Mouse (Mus musculus) limb, embryonic 15.5 days (tissue): ENCODE results near the gene Cyct. TPM values are rescaled to one million over a fixed set of nuclear protein-coding genes. Genes with fewer than 3 reads are reported as not detected.

ENCODE experiments used
- ATAC-seq: fragments of 200-750 bp; cut with Nextera tagmentation; 2 replicates; pipeline ENCODE4 v1.8.0; 2017; ENCODE audit warnings: low read depth, moderate TSS enrichment; ENCODE audit not compliant: insufficient number of reproducible peaks, low FRiP score, low TSS enrichment
- H3K27ac ChIP-seq: fragments of 300-500 bp; sonication (generic); 2 replicates; pipeline ENCODE4 v1.5.1; 2015; ENCODE audit warnings: moderate library complexity, mild to moderate bottlenecking, inconsistent platforms
- H3K27me3 ChIP-seq: fragments of 300-500 bp; sonication (generic); 2 replicates; pipeline ENCODE4 v1.6.1; 2015; ENCODE audit warnings: inconsistent platforms
- H3K36me3 ChIP-seq: fragments of 300-500 bp; sonication (generic); 2 replicates; pipeline ENCODE4 v1.6.1; 2015; ENCODE audit warnings: inconsistent platforms
- H3K4me1 ChIP-seq: fragments of 300-500 bp; sonication (generic); 2 replicates; pipeline ENCODE4 v1.6.1; 2015; ENCODE audit warnings: inconsistent platforms
- H3K4me2 ChIP-seq: fragments of 300-500 bp; sonication (generic); 2 replicates; pipeline ENCODE4 v1.6.1; 2015; ENCODE audit warnings: mild to moderate bottlenecking, inconsistent platforms
- H3K4me3 ChIP-seq: fragments of 300-500 bp; sonication (generic); 2 replicates; pipeline ENCODE4 v1.5.1; 2015; ENCODE audit warnings: mild to moderate bottlenecking, inconsistent platforms
- H3K9ac ChIP-seq: fragments of 300-500 bp; sonication (generic); 2 replicates; pipeline ENCODE4 v1.6.1; 2015; ENCODE audit warnings: inconsistent platforms
- H3K9me3 ChIP-seq: fragments of 300-500 bp; sonication (generic); 2 replicates; pipeline ENCODE4 v1.6.1; 2016; ENCODE audit warnings: inconsistent platforms
- WGBS: fragments of 180-500 bp; shearing (Covaris S2); methylation state at CpG from one replicate; pipeline ENCODE4 v1.1.7; 2015; 5-methylcytosine and 5-hydroxymethylcytosine counted together
- microRNA-seq: library from miRNA; unstranded; fragments of <30 nt; microRNA quantifications from one replicate; pipeline ENCODE4, GENCODE M21; 2016
- polyA plus RNA-seq: library from polyadenylated mRNA; unstranded; fragments of >200 nt; fragmentation: Nextera tagmentation; extraction: Ambion mirVana; gene quantifications from 2 replicates; pipeline ENCODE4 v1.2.1, GENCODE M21; 2015

Gene Cyct
- polyA plus RNA-seq, 1 experiment from 2014 or later: not detected

DNA sequence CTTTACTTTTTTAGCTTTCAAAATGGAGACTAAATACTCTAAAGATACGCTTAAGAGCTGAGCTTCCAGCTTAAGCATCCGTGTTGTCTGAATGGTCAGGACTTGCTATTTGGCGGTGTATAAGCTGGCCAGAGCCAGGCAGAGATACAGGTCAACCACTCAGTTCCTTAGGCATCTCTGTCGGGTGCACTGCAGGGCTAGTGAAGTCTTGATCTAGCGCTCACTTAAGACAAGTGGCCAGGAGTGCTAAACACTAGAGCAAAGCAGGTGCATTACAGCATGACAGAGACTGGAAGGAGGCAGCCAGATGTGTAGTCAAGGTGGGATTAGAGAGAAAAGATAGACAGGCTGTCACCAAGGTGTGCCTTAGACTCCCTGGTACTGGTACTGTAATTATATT lies 30.2 kb downstream of the Cyct start:
- H3K36me3 ChIP-seq: no peaks in the 10 kb centered on the region
- H3K27ac ChIP-seq: no peak overlapping the region
- no peaks in the 10 kb centered on the region for H3K9me3 ChIP-seq
- no peak overlapping the region for H3K4me3 ChIP-seq
- 92% methylated on average over 5 of the region's 5 CpGs for WGBS
- ATAC-seq: no peak
- H3K9ac ChIP-seq: no peak overlapping the region
- no peak overlapping the region for H3K4me2 ChIP-seq
- H3K4me1 ChIP-seq: no peaks in the 10 kb centered on the region
- no peaks in the 10 kb centered on the region for H3K27me3 ChIP-seq

DNA sequence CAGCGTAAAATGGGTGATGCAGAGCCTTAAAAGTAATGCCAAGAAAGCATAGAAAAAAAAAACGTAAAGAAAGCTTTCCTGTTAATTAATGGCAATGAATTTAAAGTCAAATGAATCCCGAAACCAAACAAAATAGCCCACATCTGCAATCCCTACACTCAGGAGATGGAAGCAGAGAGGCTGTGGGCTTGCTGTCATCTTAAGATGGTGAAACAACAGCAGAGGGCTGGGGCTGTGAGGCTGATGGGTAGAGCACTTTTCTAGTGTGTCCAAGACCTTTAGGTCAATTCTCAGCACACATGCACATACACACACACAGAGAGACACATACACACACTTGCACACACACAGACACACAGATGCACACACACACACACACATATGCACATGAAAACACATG lies 34.1 kb downstream of the Cyct start:
- H3K9ac ChIP-seq: no peak overlapping the region
- no peak overlapping the region for H3K4me3 ChIP-seq
- H3K27me3 ChIP-seq: no peaks in the 10 kb centered on the region
- no peaks in the 10 kb centered on the region for H3K9me3 ChIP-seq
- ATAC-seq: no peak
- H3K36me3 ChIP-seq: no peaks in the 10 kb centered on the region
- no peak overlapping the region for H3K4me2 ChIP-seq
- whole genome bisulfite sequencing: 76% methylated on average over 3 of the region's 3 CpGs
- H3K4me1 ChIP-seq: no peaks in the 10 kb centered on the region
- H3K27ac ChIP-seq: no peak overlapping the region

DNA sequence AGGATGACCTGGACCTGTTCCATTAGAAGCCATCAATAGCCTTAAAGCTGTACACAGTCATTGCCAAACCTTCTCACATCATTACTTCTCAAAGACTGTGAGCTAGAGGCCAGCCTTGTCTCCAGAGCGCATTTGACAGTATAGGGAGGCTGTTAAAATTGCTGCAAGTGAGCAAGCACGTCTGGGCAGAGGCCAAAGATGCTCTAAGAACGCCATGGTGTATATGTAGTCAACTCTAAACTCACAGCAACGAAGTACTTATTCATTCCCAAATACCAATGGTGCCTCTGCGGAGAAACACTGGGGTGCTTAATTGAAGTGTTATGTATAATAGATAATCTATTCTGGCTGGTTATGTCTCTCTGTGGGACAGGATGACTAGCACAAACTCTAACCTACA lies 35.8 kb downstream of the Cyct start:
- Histone ChIP-seq H3K9me3 (no peaks in the 10 kb centered on the region), H3K9ac (no peak overlapping the region), H3K27me3 (no peaks in the 10 kb centered on the region), H3K27ac (no peak overlapping the region), H3K4me1 (no peaks in the 10 kb centered on the region), H3K4me3 (no peak overlapping the region), H3K4me2 (no peak overlapping the region), H3K36me3 (no peaks in the 10 kb centered on the region)
- ATAC-seq: no peak
- 72% methylated on average over 5 of the region's 5 CpGs for WGBS

DNA sequence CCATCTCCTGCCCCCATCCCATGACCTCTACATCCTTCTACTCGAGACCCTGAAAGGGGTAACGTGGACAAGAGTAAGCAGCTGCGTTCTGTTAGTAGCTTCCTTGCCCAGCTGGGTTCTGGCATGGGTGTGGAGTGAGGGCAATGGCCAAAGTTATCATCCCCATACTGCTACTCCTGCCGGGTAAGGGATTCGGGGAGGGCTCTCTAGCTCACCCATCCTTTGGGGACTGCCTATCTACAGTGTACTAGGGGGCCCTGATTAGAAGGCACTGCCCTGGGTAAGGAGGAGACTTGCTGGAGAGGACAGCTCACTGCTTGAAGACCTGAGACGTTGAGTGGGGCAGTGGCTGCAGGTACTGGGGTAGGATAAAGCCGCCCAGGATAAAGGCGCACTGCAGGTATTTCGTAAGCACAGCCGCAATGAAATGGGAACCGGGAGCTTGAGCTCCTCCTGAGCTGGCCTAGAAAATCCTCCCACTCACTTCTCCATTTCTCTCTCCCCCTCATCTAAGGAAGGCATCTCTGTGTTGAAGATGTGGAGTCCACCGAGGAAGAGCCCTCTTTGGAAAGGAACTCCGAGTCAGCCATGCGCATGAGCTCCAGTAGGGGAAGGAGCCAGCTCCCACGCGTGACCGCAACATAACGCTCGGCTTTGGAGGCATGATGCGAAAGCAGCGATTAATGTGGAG lies 36.9 kb downstream of the Cyct start:
- Histone ChIP-seq H3K4me1 (no peaks in the 10 kb centered on the region), H3K27ac (no peak overlapping the region), H3K4me2 (no peak overlapping the region), H3K36me3 (no peaks in the 10 kb centered on the region), H3K27me3 (no peaks in the 10 kb centered on the region), H3K4me3 (no peak overlapping the region), H3K9me3 (no peaks in the 10 kb centered on the region), H3K9ac (no peak overlapping the region)
- no peak for ATAC-seq
- WGBS: 84% methylated on average over 21 of the region's 21 CpGs

DNA sequence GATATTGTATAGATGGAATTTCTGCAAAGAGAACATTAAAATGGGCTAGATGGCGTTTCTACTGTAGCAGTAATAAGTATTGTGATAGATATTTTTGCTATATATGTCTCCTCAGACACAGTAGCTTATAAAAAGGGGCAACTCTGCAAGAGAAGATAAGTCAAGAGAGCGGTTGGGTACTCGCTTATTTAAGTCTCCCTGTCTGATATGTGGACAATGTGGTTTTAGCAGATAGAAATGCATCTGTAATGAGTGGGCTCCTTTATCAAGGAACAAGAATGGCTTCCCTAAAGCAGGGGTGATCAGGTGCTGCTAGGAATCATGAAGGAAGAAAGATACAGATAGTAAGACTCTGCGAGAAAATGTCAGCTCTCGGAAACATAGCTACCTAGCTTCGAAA lies 39.9 kb downstream of the Cyct start:
- Histone ChIP-seq H3K4me2 (no peak overlapping the region), H3K4me1 (no peaks in the 10 kb centered on the region), H3K27me3 (no peaks in the 10 kb centered on the region), H3K4me3 (no peak overlapping the region), H3K9me3 (no peaks in the 10 kb centered on the region), H3K36me3 (no peaks in the 10 kb centered on the region), H3K27ac (no peak overlapping the region), H3K9ac (no peak overlapping the region)
- WGBS: 83% methylated on average over 6 of the region's 6 CpGs
- ATAC-seq: no peak

DNA sequence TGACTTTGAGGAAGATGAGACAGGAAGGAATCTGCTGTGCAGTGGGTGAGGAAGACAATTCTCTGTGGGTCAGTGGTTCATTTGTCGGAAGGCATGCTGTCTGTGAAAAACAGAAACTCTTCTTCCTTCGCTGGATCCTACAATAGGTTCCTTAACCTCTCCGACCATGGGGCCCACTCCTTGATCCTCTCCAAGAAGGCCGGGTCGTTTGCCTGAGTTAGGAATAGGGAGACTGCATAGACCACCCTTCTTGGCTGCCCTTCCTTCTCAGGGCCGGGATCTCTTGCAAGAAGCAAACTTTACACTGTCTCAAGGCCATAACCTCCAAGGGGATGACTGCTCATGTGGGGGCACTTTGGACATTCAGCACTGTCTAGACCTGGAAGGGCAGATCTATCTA lies 41.0 kb downstream of the Cyct start:
- H3K9me3 ChIP-seq: no peaks in the 10 kb centered on the region

More for the DNA sequence above, 41.0 kb downstream of the Cyct start:
- 87% methylated on average over 6 of the region's 6 CpGs for WGBS
- ATAC-seq: no peak
- no peaks in the 10 kb centered on the region for H3K36me3 ChIP-seq
- H3K4me1 ChIP-seq: no peaks in the 10 kb centered on the region
- no peak overlapping the region for H3K27ac ChIP-seq
- no peak overlapping the region for H3K9ac ChIP-seq
- H3K4me3 ChIP-seq: no peak overlapping the region
- H3K27me3 ChIP-seq: no peaks in the 10 kb centered on the region
- no peak overlapping the region for H3K4me2 ChIP-seq

Small RNAs within 50 kb of the gene (microRNA-seq; reads per million reads assigned to microRNA genes)
- not detected for gene Gm44337

Other genes with a start within 250 kb of the Cyct start
- 0.29 and 0.50 TPM in 2 replicates for gene Pde11a, start 21.7 kb downstream of the Cyct start, polyA plus RNA-seq
- gene Rbm45, start 9.5 kb upstream of the Cyct start, polyA plus RNA-seq: 12.0 and 15.1 TPM in 2 replicates
- gene Osbpl6, start 46.1 kb upstream of the Cyct start, polyA plus RNA-seq: 10.3 and 11.3 TPM in 2 replicates